Mouse (Mus musculus): ENCODE measurements around the gene Gm9945. TPM values are rescaled to one million over a fixed set of nuclear protein-coding genes. Genes with fewer than 3 reads are reported as not detected.

The Gm9945 gene
- total RNA-seq, 2 experiments from 2014 or later: 2.0 to 2.1 TPM

DNA sequence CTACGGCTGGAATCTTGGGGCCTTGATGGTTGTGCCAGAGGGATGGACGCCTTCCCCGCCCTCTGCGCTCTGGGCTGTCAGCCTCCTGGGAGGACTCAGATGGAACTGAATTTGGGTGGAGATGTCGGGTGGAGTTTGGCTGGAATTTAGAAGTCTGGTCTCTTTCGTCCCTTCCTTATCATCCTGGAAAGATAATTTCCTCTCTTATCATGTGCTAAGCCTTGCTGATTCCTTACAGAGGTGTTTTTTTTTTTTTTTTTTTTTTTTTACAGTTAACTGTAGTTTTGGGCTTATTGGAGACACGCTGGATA is 41.8 kb downstream of the Gm9945 start:
- DNase-seq (ENCODE audit: low spot score in 2 of 2): no peak

DNA sequence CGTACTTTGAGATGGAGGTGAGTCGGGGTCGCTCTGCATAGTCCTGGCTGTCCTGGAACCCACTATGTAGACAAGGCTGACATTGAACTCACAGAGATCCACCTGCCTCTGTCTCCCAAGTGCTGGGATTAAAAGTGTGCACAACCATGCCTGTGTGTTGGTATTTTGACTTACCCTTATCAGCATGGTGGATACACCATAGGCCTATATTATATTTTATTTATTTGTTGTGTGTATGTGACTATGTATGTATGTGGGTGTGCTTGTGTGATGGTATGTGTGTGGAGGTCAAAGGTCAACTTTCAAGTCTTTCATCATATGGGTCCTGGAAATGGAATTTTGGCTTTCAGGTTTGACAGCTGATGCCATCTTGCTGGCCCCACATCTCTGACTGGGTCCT is 42.4 kb downstream of the Gm9945 start:
- DNase-seq (ENCODE audit: low spot score in 2 of 2): no peak

DNA sequence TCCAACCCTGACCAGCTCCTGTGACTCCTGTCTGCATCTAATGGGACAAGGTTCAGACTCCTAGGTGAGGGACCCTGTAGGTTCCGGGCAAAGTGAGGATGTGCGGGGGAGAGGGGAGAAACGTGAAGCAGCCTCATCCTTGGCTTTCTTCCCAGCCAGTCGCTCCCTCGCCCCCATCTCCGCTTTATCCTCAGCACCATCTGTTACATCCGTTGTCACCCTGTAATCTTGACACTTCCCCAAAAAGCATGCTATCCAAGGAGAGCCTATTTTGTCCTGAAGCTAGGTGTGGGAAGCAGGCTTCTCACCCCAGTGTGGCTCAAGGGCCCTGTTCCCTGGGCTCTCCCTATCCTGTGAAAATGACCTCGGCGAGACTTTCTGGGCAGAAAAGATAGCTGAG is 43.0 kb downstream of the Gm9945 start:
- peak; percentile 76 to 79 for DNase-seq (ENCODE audit: low spot score in 2 of 2)

DNA sequence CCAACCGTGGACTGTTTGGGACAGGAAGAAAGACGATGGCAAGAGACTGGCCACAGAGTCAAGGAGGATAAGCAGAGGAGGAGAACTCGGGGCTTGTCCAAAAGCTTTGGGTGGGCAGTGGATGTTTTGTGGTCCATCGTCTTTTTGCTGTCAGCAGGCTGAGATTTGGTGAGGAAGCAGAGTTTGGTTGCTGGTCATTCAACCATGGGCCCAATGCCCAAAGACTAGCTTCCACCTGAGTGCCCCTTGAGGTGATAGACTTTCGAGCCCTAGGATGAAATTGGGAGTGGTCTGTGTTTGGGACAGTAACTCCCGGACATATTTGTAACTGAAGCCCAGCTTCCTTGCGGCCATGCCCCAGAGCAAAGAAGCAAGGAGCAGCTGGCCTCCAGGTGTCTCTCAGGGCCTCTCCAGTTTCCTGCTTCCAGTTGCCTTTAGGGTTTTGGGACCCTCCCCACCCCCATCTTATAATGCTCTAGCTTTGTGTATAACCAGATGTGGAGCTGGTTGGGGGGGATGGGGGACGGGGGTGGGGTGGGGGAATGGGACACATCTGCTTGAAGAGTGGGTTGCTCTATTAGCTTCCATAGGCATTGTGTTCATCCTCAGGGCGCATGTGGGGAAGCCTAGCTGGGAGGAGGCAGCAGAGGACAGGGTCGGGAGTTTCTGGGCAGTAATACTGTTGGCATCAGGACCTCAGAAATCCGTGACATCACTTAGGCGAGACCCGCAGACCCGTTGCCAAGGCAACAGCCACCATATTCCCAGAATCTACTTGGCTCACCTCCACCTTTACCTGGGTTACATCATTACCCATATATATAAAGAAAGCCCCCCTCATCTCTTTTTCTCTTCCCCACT is 43.8 kb downstream of the Gm9945 start:
- no peak for DNase-seq (ENCODE audit: low spot score in 2 of 2)

DNA sequence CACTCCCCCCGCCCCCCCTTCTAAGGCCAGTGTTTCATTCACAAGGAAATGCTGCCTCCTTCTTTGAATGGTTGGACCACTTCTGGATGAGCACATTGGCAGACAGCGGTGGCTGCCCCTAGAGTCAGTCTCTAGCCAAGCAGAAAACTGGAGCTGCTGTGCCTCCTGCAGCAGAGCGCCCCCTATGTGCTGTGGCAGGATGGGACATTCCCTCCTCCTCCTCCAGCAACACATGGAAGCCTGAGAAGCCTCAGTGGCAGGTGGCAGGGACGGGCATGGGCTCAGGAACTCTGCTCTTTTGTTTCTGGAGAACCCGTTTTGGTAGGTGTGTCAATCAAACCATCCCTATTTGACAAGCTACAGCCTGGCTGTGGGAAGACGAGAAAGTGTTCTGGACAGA is 44.9 kb downstream of the Gm9945 start:
- no peak for DNase-seq (ENCODE audit: low spot score in 2 of 2)

DNA sequence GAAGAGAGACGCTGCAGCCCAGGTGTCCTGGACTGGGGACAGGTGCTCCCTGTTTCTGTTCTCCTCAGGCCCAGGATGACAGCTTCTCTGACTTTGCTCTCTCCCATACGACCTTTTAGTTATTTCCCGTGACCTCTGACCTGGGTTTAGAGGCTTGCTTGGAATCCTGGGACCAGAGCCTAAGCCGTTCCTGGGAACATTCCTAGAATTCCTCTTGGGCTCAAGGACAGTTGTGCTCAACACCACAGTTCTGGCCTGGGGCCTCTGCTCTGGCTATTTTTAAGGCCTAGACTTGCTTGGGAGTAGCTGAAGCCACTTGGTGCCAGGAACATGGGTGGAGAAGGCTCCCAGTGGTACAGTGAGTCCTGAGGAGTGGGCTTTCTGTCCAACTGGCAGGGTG is 45.5 kb downstream of the Gm9945 start:
- no peak for DNase-seq (ENCODE audit: low spot score in 2 of 2)

DNA sequence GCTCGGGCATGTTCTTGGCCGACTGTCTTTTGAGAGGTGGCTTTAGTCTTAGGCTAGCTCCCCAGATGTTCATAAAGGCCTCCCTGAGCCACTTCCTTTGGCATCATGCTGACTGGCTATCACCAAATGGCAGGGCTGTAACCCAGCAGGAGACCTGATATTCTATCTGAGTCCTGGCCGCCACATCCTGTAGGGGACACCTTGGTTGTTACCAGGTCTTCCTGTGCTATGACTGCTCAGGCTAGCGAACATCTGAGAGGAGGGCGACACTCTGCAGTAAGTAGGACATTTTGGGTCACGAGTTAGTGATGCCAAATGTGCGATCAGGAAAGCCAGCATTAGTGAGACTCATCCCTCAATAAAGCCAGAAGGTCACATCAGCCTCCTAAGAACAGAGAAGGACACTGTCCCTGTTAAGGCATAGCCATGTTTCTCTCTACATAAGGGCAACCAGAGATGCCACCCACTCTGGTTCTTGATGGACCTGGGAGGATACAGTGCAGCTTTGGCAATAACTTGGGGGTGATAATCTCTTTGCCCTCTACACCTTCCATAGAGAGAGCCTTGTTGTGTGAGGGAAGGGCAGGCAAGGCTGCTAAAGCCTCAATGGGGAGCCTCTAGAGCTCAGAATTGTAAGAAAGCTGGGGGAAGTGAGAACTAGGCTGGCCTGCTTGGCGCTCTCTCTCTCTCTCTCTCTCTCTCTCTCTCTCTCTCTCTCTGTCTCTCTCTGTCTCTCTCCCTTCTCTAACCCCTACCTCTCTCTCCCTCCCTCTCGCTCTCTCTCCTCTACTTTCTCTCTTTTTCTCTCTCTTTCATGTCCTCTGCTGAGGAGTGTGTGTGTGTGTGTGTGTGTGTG is 48.7 kb downstream of the Gm9945 start:
- no peak for DNase-seq (ENCODE audit: low spot score in 2 of 2)

DNA sequence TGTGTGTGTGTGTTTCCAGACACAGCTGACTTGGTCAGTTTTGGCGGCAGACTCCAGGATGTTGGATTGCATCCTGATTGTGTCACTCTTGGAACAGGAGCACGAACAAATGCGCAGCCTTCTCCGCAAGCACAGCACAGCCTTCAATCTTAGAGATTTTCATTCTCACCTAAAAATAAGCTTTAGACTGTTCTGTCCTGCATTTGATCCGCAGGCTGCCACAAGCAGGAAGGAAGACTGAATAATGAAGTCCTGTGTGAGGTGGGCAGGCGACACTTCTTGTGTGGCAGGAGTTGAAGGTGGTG is 49.2 kb downstream of the Gm9945 start:
- DNase-seq (ENCODE audit: low spot score in 2 of 2): peak; percentile 59 to 61

DNA sequence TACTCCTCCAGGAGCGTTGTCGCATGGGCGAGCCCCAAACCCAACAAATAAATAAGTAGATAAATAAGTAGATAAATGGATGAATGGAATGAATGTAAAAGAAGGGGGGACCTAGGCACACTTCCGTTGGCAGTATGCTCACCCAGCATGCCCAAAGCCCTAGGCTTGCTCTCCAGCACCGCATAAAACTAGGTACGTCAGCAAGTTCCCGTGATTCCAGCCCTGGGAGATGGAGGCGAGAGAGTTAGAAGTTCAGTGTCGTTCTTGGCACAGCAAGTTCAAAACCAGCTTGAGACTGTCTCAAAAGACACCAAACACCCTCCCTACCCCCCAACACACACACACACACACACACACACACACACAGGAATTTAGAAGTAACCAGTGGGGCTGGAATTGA is 50.0 kb downstream of the Gm9945 start:
- no peak for DNase-seq (ENCODE audit: low spot score in 2 of 2)

Other genes starting within 250 kb of the Gm9945 start
- gene Hspa4, start 179.7 kb upstream of the Gm9945 start, total RNA-seq (2021): 100 to 1,000 TPM; 177 to 179 TPM
- gene Zcchc10, start 155.5 kb upstream of the Gm9945 start, total RNA-seq (2021): 10 to 100 TPM; 10.5 to 12.8 TPM
- 100 to 1,000 TPM; 199 to 203 TPM for gene Aff4, start 129.3 kb upstream of the Gm9945 start, total RNA-seq (2021)
- gene Leap2, start 57.0 kb upstream of the Gm9945 start, total RNA-seq (2021): not detected
- gene Uqcrq, start 49.3 kb upstream of the Gm9945 start, total RNA-seq (2021): 100 to 1,000 TPM; 415 to 443 TPM
- under 1 TPM; 0.73 to 0.79 TPM for gene Gdf9, start 49.1 kb upstream of the Gm9945 start, total RNA-seq (2021)
- gene Gm10447, start 23.1 kb upstream of the Gm9945 start, total RNA-seq (2021): under 1 TPM; 0.14 to 0.26 TPM
- gene Shroom1, start 23.0 kb upstream of the Gm9945 start, total RNA-seq (2021): 1 to 10 TPM; 5.4 to 5.6 TPM
- gene Gm9837, start 9.7 kb upstream of the Gm9945 start, total RNA-seq (2021): not detected
- 10 to 100 TPM; 61.7 to 78.5 TPM for gene Sowaha, start 108 bp downstream of the Gm9945 start, total RNA-seq (2021)
- gene Sept8, start 39.1 kb downstream of the Gm9945 start, total RNA-seq (2021): 100 to 1,000 TPM; 288 to 309 TPM
- 100 to 1,000 TPM; 118 to 119 TPM for gene Kif3a, start 87.2 kb downstream of the Gm9945 start, total RNA-seq (2021)
- gene Il4, start 138.5 kb downstream of the Gm9945 start, total RNA-seq (2021): not detected
- gene Il13, start 154.5 kb downstream of the Gm9945 start, total RNA-seq (2021): not detected
- gene Rad50, start 227.2 kb downstream of the Gm9945 start, total RNA-seq (2021): 10 to 100 TPM; 11.1 to 13.1 TPM
- gene Il5, start 240.6 kb downstream of the Gm9945 start, total RNA-seq (2021): not detected